Mouse (Mus musculus) forebrain, embryonic 11.5 days (tissue): ENCODE data around the gene Pde10a. TPM values are rescaled to one million over a fixed set of nuclear protein-coding genes. Genes with fewer than 3 reads are reported as not detected.

Source experiments
- ATAC-seq: fragments of 200-750 bp; cut with Nextera tagmentation; replicated peaks from 2 replicates; pipeline ENCODE4 v1.8.0; 2017; ENCODE audit warnings: moderate TSS enrichment; ENCODE audit not compliant: low FRiP score
- DNase-seq: peaks from one replicate; pipeline ENCODE4 v3.0.0-alpha.2; 2017; ENCODE audit warnings: low spot score
- H3K27ac ChIP-seq: fragments of 300-500 bp; sonication (generic); 2 replicates; pipeline ENCODE4 v1.5.1; 2014; ENCODE audit warnings: low read depth, low read length
- H3K27me3 ChIP-seq: fragments of 300-500 bp; sonication (generic); 2 replicates; pipeline ENCODE4 v1.6.1; 2014; ENCODE audit warnings: mild to moderate bottlenecking, low read length, mixed read lengths; ENCODE audit not compliant: control insufficient read depth, insufficient read depth
- H3K36me3 ChIP-seq: fragments of 300-500 bp; sonication (generic); 2 replicates; pipeline ENCODE4 v1.6.1; 2014; ENCODE audit warnings: mild to moderate bottlenecking, low read length, moderate library complexity, mixed read lengths; ENCODE audit not compliant: control insufficient read depth, insufficient read depth
- H3K4me1 ChIP-seq: fragments of 300-500 bp; sonication (generic); replicated peaks from 2 replicates; pipeline ENCODE4 v1.6.1; 2014; ENCODE audit warnings: low read length, mixed read lengths; ENCODE audit not compliant: control insufficient read depth, insufficient read depth
- H3K4me2 ChIP-seq: fragments of 300-500 bp; sonication (generic); 2 replicates; pipeline ENCODE4 v1.6.1; 2014; ENCODE audit warnings: low read depth, mild to moderate bottlenecking, low read length, moderate library complexity, mixed read lengths; ENCODE audit not compliant: severe bottlenecking
- H3K4me3 ChIP-seq: fragments of 300-500 bp; sonication (generic); 2 replicates; pipeline ENCODE4 v1.5.1; 2014; ENCODE audit warnings: low read depth, low read length
- H3K9ac ChIP-seq: fragments of 300-500 bp; sonication (generic); 2 replicates; pipeline ENCODE4 v1.6.1; 2014; ENCODE audit warnings: low read length
- H3K9me3 ChIP-seq: fragments of 300-500 bp; sonication (generic); 2 replicates; pipeline ENCODE4 v1.6.1; 2016; ENCODE audit warnings: low read length, mixed read lengths; ENCODE audit not compliant: control insufficient read depth
- WGBS: fragments of 180-500 bp; shearing (Covaris S2); extraction: QIAGEN DNeasy Blood & Tissue Kit; methylation state at CpG from one replicate; pipeline ENCODE4 v1.1.7; 2014; 5-methylcytosine and 5-hydroxymethylcytosine counted together
- polyA plus RNA-seq: library from polyadenylated mRNA; unstranded; fragments of >200 nt; fragmentation: Nextera tagmentation; extraction: Ambion mirVana; gene quantifications from 2 replicates; pipeline ENCODE4 v1.2.1, GENCODE M21; 2014

Gene Pde10a
- polyA plus RNA-seq, 1 experiment from 2014 or later, result 9.0 TPM

DNA sequence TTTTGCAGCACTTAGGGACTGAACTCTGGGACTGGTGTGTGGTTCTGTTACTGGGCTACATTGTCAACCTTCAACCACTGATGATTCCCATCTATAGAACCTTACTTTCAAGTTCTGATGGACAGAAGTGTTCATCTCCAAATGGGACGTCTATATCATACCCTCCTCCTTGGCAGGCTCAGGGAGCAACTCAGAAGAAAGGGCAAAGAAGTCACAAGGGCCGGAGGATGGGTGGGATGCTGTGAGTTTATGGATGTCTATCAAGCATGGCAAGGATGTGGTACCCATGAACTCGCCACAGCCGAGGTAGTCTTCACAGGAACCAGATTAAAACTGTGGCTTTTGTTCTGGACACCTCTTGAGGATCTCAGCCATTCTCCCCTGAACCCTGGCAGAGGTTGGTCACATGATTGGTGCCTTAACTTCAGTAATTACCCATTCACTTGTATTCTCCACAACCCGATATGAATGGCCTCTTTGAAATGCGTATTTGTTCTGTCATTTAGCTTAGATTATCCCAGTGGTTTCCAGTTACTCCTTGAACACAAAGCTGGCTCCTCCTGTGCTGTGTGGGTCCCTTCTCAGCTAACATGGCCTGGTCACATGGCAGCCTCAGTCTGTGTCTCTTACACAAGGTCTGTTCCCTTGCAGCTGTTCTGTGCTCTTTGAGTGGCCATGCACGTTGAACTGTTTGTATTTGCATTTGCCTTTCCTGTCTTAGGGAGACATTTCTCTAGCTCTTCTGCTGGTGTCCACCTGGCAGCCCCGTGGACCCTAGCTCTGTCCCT is 510.6 kb downstream of the Pde10a start:
- H3K9me3 ChIP-seq, result no peaks in the 10 kb centered on the region
- ATAC-seq (no peak), DNase-seq (no peak)
- H3K9ac ChIP-seq, result no peak overlapping the region
- H3K27me3 ChIP-seq, result no peaks in the 10 kb centered on the region
- no peak overlapping the region for H3K27ac ChIP-seq
- H3K4me3 ChIP-seq, result no peak overlapping the region
- H3K4me1 ChIP-seq, result peaks cover 5% of the 10 kb centered on the region; the same call in 1 of the 2 replicates
- no peaks in the 10 kb centered on the region for H3K36me3 ChIP-seq
- no peak overlapping the region for H3K4me2 ChIP-seq
- 59% methylated on average over 8 of the region's 8 CpGs for WGBS

Other genes starting within 250 kb of the Pde10a start
- 87.7 and 87.9 TPM in 2 replicates for gene Mpc1, start 242.5 kb upstream of the Pde10a start, polyA plus RNA-seq
- 54.8 and 69.1 TPM in 2 replicates for gene Sft2d1, start 214.3 kb upstream of the Pde10a start, polyA plus RNA-seq
- gene Prr18, start 187.9 kb upstream of the Pde10a start, polyA plus RNA-seq, result 1.2 and 1.6 TPM in 2 replicates
- 0.33 and 0.59 TPM in 2 replicates for gene T2, start 169.4 kb upstream of the Pde10a start, polyA plus RNA-seq
- gene T, start 90.9 kb upstream of the Pde10a start, polyA plus RNA-seq, result 0.36 and 0.67 TPM in 2 replicates
- gene Gm17087, start 41.6 kb downstream of the Pde10a start, polyA plus RNA-seq, result not detected in 2 replicates